Mouse (Mus musculus): ENCODE measurements around the gene Tmem184b.

DNA sequence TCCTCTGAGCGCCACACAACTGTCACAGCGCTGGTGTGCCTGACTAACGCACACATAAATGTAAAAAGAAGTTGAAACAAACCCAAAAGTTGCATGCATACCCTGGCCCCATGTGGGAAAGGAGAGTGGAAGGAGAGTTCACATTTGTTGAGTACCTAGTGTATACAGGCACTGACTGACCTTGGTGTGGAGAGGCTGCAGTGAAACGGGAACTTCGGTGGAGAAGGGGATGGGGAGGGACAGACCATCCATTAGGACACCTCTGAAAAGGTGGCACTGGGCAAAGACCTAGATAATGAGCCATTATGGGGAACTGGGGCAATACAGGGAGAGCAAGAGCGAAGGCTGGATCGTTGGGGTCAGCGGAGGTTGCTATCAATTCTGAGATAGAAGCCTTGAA lies 46.9 kb downstream of the Tmem184b start:
- TF ChIP-seq CTCF (conservative IDR thresholded peaks at IDR 0.05; ENCODE audit: insufficient read depth, insufficient read length, low read depth, low read length) (no peak), POLR2A (IDR thresholded peaks at IDR 0.05; ENCODE audit: low read depth, low read length) (no peak)

All from kidney, adult 2 months (tissue).